Mouse (Mus musculus) hindbrain, postnatal 0 days (tissue): ENCODE data around the gene Gcnt4. TPM values are rescaled to one million over a fixed set of nuclear protein-coding genes. Genes with fewer than 3 reads are reported as not detected.

Experiments
- ATAC-seq: fragments of 200-750 bp; cut with Nextera tagmentation; 2 replicates; pipeline ENCODE4 v1.8.0; 2017; ENCODE audit warnings: mild to moderate bottlenecking, moderate TSS enrichment, moderate library complexity
- DNase-seq: peaks from one replicate; pipeline ENCODE4 v3.0.0-alpha.2; 2015; ENCODE audit warnings: low spot score
- H3K27ac ChIP-seq: fragments of 300-500 bp; sonication (generic); 2 replicates; pipeline ENCODE4 v1.5.1; 2014; ENCODE audit warnings: mild to moderate bottlenecking
- H3K27me3 ChIP-seq: fragments of 300-500 bp; sonication (generic); 2 replicates; pipeline ENCODE4 v1.6.1; 2014; ENCODE audit warnings: low read length, mixed read lengths; ENCODE audit not compliant: insufficient read depth
- H3K36me3 ChIP-seq: fragments of 300-500 bp; sonication (generic); 2 replicates; pipeline ENCODE4 v1.6.1; 2014; ENCODE audit warnings: low read length, mixed read lengths; ENCODE audit not compliant: insufficient read depth
- H3K4me1 ChIP-seq: fragments of 300-500 bp; sonication (generic); 2 replicates; pipeline ENCODE4 v1.6.1; 2014; ENCODE audit warnings: antibody characterized with exemption, low read length, mixed read lengths; ENCODE audit not compliant: insufficient read depth
- H3K4me2 ChIP-seq: fragments of 300-500 bp; sonication (generic); 2 replicates; pipeline ENCODE4 v1.6.1; 2014; ENCODE audit warnings: low read depth, mild to moderate bottlenecking, low read length, moderate library complexity, mixed read lengths
- H3K4me3 ChIP-seq: fragments of 300-500 bp; sonication (generic); 2 replicates; pipeline ENCODE4 v1.5.1; 2014; ENCODE audit warnings: low read length
- H3K9ac ChIP-seq: fragments of 300-500 bp; sonication (generic); replicated peaks from 2 replicates; pipeline ENCODE4 v1.6.1; 2014; ENCODE audit warnings: mild to moderate bottlenecking, low read length, moderate library complexity, mixed read lengths
- H3K9me3 ChIP-seq: fragments of 300-500 bp; sonication (generic); 2 replicates; pipeline ENCODE4 v1.6.1; 2016; ENCODE audit warnings: low read length, mixed read lengths
- CTCF ChIP-seq: IDR thresholded peaks from 2 replicates; pipeline ENCODE4 v1.5.1; 2016; ENCODE audit warnings: antibody characterized with exemption, control low read depth, low read depth
- WGBS: fragments of 180-500 bp; shearing (Covaris S2); extraction: QIAGEN DNeasy Blood & Tissue Kit; methylation state at CpG from one replicate; pipeline ENCODE4 v1.1.7; 2014; 5-methylcytosine and 5-hydroxymethylcytosine counted together
- polyA plus RNA-seq: library from polyadenylated mRNA; unstranded; fragments of >200 nt; fragmentation: Nextera tagmentation; extraction: Ambion mirVana; gene quantifications from 2 replicates; pipeline ENCODE4 v1.2.1, GENCODE M21; 2015
- total RNA-seq: library from RNA; depleted of rRNA; stranded (reverse); fragments of >200 nt; gene quantifications from 2 replicates; pipeline ENCODE4 v1.2.3, GENCODE M21; 2014; rRNA removed

Gene Gcnt4
- 0.65 and 0.94 TPM in 2 replicates for total RNA-seq
- polyA plus RNA-seq: 0.15 and 0.19 TPM in 2 replicates

- peak; percentile 55 for DNase-seq
- no peaks in the 10 kb centered on the region for H3K4me1 ChIP-seq
- H3K27ac ChIP-seq: no peak within 1 kb of the TSS
- peak within 1 kb of the TSS; percentile 67 for H3K4me3 ChIP-seq
- H3K4me2 ChIP-seq: peak within 1 kb of the TSS; percentile 100
- WGBS: 11% methylated on average over 56 of the region's 56 CpGs
- H3K27me3 ChIP-seq: no peaks in the 10 kb centered on the region
- peak within 1 kb of the TSS; percentile 53 for H3K9ac ChIP-seq
- no peak for TF ChIP-seq CTCF
- H3K9me3 ChIP-seq: no peaks in the 10 kb centered on the region
- peak; percentile 58 for ATAC-seq
- H3K36me3 ChIP-seq: no peaks in the 10 kb centered on the region
Measured at GRCm38 (mm10) chr13:96923999-96924961, at the start of gene Gcnt4. Gcnt4 (plus strand) TSS chr13:96924689.

GRCm38 (mm10) chr13:96878220-96879057 is 46.0 kb upstream of the Gcnt4 start:
- no peak for TF ChIP-seq CTCF
- Histone ChIP-seq H3K36me3 (no peaks in the 10 kb centered on the region), H3K9me3 (no peaks in the 10 kb centered on the region), H3K27ac (no peak overlapping the region), H3K27me3 (no peaks in the 10 kb centered on the region), H3K9ac (no peak overlapping the region), H3K4me1 (no peaks in the 10 kb centered on the region), H3K4me3 (no peak overlapping the region), H3K4me2 (no peak overlapping the region)
- DNase-seq (peak; percentile 18), ATAC-seq (no peak)
- 50% methylated on average over 12 of the region's 12 CpGs for WGBS

- no peaks in the 10 kb centered on the region for H3K36me3 ChIP-seq
- WGBS: 25% methylated on average over 1 of the region's 1 CpGs
- DNase-seq (no peak), ATAC-seq (no peak)
- no peaks in the 10 kb centered on the region for H3K9me3 ChIP-seq
- H3K27ac ChIP-seq: no peak overlapping the region
- no peak for TF ChIP-seq CTCF
- no peak overlapping the region for H3K4me3 ChIP-seq
- no peak overlapping the region for H3K4me2 ChIP-seq
- H3K4me1 ChIP-seq: no peaks in the 10 kb centered on the region
- no peak overlapping the region for H3K9ac ChIP-seq
- no peaks in the 10 kb centered on the region for H3K27me3 ChIP-seq
Measured at GRCm38 (mm10) chr13:96884534-96884933, 40.0 kb upstream of the Gcnt4 start.

GRCm38 (mm10) chr13:96889985-96890384 is 34.5 kb upstream of the Gcnt4 start:
- Histone ChIP-seq H3K27ac (no peak overlapping the region), H3K4me1 (no peaks in the 10 kb centered on the region), H3K9ac (no peak overlapping the region), H3K27me3 (no peaks in the 10 kb centered on the region), H3K9me3 (no peaks in the 10 kb centered on the region), H3K4me3 (no peak overlapping the region), H3K36me3 (no peaks in the 10 kb centered on the region), H3K4me2 (no peak overlapping the region)
- no peak for TF ChIP-seq CTCF
- ATAC-seq (no peak), DNase-seq (no peak)
- 66% methylated on average over 2 of the region's 2 CpGs for WGBS

- H3K27ac ChIP-seq: no peak overlapping the region
- 93% methylated on average over 2 of the region's 2 CpGs for WGBS
- H3K4me3 ChIP-seq: no peak overlapping the region
- no peaks in the 10 kb centered on the region for H3K27me3 ChIP-seq
- no peaks in the 10 kb centered on the region for H3K4me1 ChIP-seq
- H3K36me3 ChIP-seq: no peaks in the 10 kb centered on the region
- DNase-seq: no peak
- TF ChIP-seq CTCF: no peak
- ATAC-seq: no peak
- H3K9ac ChIP-seq: no peak overlapping the region
- no peak overlapping the region for H3K4me2 ChIP-seq
- H3K9me3 ChIP-seq: no peaks in the 10 kb centered on the region
Measured at GRCm38 (mm10) chr13:96895144-96895543, 29.3 kb upstream of the Gcnt4 start.

GRCm38 (mm10) chr13:96906717-96907116 is 17.8 kb upstream of the Gcnt4 start:
- Histone ChIP-seq H3K9ac (no peak overlapping the region), H3K4me2 (no peak overlapping the region), H3K36me3 (no peaks in the 10 kb centered on the region), H3K4me3 (no peak overlapping the region), H3K27ac (no peak overlapping the region), H3K27me3 (no peaks in the 10 kb centered on the region), H3K9me3 (no peaks in the 10 kb centered on the region), H3K4me1 (no peaks in the 10 kb centered on the region)
- 57% methylated on average over 3 of the region's 3 CpGs for WGBS
- no peak for DNase-seq
- ATAC-seq: no peak
- TF ChIP-seq CTCF: no peak
